Mouse (Mus musculus) frontal cortex, postnatal 14 days (tissue): ENCODE measurements around the gene Zbtb8b.
A peak's percentile ranks its signal among the peaks of the same experiment; 100 is the strongest.
"Not testable (repeated sequence)": the region's sequence is repeated elsewhere in the genome, so short reads cannot be mapped to it uniquely, and the experiment has no call there.

Experiments used
- DNase-seq, 2 experiments: peaks; one replicate each; pipeline ENCODE4 v3.0.0; 2022; ENCODE audit warnings: low spot score in 2 of 2

Zbtb8b gene

DNA sequence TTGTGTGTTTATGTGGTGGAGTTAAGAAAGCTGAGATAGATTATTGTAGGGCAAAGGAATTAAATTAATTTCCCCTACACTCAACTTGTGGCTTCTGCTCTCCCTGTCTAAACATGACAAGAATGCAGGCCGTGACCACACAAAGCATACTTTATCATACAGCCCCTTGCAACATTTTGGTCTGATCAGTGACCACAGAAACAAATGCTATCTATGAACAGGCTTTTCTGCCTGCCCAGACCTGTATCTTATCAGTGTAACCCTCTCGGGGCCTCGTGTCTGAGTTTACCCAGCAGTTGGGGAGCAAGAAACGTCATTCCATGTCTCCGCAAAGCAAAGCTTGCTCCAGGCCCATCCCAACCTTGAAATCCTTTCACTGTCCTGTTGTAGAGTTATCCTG, 24.2 kb downstream of the Zbtb8b start:
- no peak for DNase-seq

DNA sequence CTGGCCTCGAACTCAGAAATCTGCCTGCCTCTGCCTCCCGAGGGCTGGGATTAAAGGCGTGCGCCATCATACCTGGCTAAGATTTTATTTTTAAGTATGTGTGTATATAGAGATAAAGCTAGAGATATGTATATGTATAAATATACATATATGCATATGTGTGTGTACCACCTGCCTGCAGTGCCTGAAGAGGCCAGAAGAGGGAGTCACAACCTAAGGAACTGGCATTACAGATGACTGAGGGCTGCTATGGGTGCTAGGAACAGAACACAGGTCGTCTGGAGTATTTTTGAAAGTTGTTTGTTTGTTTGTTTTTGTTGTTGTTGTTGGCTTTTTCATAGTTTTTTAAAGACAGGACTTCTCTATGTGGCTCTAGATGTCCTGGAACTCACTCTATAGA, 24.8 kb downstream of the Zbtb8b start:
- no peak for DNase-seq

DNA sequence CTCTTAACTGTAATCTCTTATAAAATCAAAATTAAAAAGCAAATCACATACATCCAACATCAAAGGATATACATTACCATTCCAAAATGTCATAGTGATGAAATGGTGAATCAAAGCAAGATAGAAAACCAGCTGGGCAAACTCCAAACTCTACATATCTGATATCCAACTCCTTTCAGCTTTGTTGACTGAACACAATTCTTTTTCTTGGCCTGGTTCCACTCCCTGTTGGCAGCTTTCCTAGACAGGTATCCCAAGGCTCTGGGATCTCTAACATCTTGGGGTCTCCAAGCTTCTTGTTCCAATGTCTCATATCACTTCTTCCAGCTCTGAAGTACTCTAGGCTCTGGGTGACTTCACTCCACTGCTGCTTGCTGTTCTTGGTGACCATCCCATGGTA, 29.7 kb downstream of the Zbtb8b start:
- DNase-seq, result no peak

DNA sequence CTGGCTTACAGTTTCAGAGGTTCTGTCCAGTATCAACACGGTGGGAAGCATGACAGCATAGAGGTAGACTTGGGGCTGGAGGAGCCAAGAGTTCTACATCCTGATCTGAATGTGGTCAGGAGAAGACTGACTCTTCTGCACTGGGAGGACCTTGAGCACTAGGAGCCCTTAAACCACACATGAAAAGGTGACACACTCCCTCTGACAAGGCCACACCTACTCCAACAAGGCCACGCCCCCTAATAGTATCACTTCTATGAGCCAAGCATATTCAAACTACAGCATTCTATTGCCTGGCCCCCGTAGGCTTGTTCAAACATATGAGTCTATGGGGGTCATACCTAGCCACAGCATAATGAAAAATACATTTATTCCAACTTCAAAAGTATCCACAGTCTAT, 30.1 kb downstream of the Zbtb8b start:
- not testable (repeated sequence) for DNase-seq

DNA sequence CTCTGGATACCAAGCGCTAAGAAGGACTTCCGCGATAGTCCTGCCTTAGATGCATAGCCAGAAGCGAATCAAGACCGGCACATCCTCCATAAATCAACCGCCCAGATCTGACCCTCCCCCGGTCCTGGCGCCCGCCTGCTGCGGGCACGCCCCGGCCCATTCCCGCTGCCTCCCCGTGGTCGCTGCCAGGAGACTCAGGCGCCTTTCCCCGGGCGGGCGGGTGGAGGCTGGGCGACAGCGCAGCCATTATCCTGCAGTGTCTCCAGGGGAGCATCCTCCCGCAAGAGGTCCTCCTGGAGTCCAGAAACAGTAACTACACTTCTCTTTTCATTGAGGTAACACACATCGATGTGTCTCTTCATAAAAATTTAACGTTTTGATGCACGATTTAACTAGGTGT, 34.2 kb downstream of the Zbtb8b start:
- DNase-seq, result peak; percentile 5 to 7

DNA sequence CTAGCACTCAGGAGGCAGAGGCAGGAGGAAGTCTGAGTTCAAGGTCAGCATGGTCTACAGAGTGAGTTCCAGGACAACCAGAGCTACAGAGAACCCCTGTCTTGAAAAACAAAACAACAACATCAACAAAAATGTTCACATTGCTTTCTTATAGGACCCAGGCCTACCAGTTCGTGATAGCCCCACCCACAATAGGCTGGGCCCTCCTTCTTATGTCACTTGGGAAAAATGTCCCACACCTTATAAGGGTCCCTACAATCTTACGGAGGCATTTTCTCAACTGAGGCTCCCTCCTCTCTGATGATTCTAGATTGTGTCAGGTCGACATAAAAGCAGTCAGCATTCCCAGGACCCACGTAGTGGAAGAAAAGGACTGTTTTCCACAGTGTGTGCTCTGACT, 40.8 kb downstream of the Zbtb8b start:
- DNase-seq, result no peak

DNA sequence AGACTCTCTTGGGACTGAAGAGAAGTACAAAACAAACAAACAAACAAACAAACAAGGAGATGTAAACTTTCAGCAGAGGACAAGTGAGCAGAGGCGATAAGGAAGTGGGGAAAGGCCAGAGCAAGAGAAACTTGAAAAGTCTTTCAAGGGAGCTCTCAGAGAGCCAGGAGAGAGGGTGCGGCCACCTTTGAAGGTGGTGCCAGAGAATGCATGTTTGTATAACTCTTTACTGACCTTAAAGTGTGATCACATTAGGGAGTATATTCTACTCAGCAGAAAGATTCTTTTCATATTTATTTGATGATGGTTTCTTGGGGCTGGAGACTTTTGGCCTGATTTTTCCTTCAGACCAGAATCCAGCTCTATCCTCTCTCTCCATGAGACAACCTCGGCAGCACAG, 43.7 kb downstream of the Zbtb8b start:
- no peak for DNase-seq

DNA sequence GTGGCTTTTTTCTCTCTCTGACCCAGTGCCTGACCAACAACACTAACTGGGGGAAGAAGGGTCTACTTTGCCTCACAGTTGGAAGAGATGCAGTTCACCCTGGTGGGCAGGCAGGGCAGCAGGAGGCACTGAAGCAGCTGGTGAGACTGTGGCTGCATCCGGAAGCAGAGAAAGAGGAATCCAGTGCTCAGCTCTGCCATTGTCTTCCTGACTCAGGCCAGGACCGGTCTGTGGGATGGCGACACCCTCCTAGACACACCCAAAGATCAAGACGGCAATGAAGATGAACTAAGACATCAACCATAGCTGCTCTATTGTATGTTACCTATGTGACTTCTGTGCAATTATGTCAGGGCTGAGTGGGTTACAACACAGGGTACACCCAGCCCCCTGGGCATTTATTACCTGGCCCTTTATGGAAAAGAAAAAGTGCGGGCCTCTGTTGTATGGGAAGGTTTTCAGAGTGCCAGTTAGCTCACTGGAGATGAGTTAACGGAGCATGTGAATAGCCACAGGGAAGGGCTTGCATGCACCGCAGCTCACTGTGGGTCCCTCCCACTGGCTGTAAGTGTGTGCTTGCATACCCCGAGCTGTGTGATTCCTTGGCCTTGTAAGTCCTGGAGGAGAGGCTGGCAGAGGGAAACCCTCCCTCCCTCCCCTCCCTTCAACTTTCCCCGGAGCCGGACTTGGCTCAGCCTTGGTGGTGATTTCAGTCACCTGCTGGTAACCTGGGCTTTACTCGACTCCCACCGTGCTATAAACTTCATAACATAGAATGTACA, 46.4 kb downstream of the Zbtb8b start:
- no peak for DNase-seq

DNA sequence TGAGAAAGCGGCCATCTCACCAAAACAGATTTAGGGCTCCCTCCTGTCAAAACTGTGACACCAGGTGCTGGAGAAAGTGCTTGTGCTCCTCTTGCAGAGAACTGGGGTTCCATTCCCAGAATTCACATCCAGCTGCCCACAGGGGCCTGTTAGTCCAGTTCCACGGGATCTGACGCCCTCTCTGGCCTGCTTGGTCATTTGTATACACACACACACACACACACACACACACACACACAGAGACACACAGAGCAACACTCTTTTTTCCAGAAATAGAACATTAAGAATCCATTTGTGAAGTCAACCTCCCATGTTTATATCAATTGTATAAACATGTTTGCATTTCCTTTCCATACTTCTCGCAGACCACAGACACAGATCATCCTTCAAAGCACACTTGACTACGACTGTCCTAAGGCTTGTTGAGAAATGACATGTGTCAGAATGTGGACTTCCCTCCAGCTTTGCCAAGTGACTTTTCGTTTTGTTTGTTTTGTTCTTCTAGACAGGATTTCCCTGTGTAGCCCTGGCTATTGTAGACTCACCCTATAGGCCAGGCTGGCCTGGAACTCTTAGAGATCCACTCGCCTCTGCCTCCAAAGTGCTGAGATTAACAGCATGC, 49.6 kb downstream of the Zbtb8b start:
- no peak for DNase-seq

DNA sequence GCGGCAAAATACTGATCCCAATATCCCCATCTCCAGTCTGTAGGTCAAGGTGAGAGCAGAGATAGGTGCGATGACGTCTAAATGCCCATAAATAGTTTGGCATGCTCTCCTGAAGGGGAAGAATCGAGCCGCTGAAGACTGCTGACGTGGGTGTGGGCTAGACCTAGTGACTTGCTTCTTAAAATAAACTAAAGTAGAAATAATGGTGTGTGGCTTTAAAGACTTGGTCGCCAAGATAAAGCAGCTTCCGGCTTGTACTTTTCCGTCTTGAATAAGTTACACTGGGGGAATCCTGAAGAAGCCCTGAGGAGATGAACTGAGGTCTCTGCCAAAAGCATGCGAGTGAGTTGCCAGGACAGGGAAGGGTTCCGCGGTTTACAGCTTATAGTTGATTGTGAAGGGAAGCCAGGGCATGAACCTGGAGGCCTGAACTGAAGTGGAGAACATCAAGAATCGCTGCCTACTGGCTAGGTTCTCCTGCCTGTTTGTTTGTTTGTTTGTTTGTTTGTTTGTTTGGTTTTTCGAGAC, 50.4 kb downstream of the Zbtb8b start:
- DNase-seq, result no peak

DNA sequence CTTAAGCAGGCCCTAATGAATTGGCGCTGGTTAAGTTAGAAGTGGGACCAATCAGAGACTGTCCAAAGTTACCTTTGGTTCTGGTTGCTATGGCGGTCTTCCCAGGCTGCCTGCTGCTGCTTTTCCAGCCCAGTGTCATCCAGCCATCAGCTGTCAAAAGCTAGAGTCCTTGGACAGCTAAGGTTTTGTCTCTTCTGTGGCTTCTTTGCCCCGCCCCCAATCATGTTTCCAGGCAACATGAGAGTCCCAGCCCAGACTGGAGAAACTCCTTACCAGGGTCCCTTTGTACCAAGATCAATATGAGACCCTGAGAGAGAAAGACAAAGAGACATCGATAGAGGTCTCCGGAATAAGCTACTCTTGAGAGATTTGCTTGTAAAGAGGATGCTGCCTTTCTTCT, 52.2 kb downstream of the Zbtb8b start:
- DNase-seq, result no peak

DNA sequence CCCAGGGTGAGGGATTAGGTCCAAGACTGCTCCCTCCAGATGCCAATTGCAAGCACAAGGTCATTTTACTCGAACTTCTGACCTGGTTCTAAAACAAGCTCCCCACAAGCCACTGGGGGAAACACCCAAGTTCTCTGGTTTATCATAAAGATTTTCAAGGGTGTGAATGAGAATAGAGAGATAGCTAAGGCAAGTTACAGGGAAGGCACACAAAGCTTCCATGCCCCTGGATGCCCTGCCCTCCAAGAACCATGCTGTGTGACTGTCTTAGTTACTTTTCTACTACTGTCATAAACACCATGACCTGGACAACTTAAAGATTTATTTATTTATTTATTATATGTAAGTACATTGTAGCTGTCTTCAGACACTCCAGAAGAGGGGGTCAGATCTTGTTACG, 53.7 kb downstream of the Zbtb8b start:
- no peak for DNase-seq

DNA sequence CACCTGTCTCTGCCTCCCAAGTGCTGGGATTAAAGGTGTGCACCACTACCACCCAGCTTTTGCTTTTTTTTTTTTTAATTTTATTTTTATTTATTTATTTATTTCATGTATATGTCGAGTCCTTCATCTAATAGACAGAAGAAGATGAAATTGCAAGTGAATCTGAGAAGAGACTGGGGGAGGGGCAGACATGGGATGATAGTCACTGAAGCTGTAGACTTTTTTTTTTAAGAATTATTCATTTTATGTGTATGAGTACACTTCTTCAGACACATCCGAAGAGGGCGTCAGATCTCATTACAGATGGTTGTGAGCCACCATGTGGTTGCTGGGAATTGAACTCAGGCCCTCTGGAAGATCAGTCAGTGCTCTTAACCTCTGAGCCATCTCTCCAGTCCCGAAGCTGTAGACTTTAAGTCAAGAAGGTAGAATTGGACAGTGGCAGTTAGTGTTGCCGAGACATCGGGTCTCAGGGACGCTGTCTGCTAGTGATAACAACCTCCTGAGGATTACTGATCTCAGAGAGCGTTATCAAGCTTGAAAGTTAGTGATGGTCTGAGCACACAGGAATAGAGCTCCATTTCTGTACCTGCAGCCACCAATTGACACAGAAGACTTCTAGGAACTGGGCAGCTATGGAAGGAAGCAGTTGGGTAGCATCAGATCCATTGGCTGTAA, 54.2 kb downstream of the Zbtb8b start:
- no peak for DNase-seq

DNA sequence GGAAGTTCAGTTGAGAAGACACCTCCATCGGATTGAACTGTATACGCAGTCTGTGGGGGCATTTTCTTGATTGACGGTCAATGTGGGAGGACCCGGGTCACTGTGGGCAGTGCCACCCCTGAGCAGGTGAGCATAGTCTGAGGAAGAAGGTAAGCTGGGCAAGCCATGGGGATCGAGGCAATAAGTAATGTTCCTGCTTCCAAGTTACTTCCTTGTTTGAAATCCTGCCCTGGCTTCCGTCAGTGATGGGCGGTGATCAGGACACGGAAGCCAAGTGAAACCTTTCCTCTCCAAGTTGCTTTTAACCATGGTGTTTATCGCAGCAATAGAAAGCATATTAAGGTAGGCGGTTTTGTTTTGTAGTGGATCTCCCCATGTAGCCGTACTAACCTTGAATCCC, 55.0 kb downstream of the Zbtb8b start:
- DNase-seq, result no peak

DNA sequence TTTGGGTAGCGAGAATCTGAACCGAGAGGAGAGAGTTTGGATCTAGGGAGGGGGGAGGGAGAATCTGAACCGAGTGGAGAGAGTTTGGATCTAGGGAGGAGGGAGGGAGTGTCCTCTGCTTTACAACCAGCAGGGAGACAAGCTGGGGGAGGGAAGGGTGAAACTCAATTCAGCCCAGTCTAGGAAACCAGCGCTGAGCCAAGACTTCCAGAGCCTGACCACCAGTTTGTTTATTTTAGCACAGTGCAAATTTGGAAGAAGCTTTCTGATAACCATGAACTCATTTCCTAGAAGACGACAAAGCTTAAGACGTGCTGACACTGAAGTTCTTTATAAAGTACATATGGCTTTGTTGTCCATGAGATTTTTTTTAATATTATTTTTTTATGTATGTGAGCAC, 56.2 kb downstream of the Zbtb8b start:
- no peak for DNase-seq

DNA sequence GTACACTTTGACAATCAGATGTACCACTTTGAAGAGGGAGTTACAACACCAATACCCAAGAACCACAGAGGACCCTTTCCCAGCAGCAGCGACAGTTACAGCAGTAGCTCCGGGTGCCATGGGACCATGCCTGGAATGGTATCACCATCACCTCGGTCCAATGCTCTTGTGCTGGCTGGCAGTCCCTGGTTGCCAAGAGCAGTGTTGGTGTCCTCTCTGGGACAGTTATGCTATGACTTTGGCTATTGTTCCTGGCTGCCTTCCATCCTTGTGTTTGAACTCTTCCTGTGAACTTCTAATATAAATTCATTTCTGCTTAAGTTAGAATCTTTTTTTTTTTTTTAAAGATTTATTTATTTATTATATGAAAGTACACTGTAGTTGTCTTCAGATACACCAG, 57.1 kb downstream of the Zbtb8b start:
- DNase-seq, result no peak

DNA sequence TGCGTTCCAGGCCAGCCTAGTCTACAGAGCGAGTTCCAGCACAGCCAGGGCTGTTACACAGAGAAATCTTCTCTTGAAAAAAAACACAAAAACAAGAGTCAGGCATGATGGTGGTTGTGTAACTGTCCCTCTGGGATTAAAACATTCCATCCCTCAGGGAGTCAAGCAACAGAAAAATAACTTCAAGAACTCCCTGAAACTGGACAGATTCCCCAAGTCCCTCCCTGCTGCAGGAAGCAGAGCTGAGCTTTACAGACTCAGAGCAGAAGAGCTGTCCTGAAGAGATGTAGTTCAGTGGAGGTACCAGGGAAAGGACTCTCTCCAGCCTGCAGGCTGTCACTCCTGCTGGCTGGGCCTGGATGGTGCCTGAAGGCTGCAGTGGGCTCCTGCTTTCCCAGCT, 58.2 kb downstream of the Zbtb8b start:
- no peak for DNase-seq

DNA sequence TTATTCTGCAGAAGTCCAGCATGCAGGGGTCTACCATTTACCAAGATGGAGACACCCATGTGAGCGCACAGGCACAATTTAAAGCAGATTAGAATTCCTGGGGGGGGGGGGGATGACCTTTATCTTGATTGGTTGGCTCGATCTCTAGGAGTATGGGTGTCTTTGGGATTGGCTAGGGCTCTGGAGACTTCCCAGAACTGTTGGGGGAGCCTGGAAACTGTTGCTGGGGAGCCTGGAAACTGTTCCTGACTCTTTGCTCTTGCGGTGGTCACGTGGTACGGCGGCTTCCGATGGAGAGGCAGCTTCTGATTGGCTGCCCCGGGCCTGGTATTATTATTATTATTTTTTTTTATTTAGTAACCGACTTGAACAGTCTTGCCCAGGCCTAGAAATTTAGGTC, 58.6 kb downstream of the Zbtb8b start:
- no peak for DNase-seq

DNA sequence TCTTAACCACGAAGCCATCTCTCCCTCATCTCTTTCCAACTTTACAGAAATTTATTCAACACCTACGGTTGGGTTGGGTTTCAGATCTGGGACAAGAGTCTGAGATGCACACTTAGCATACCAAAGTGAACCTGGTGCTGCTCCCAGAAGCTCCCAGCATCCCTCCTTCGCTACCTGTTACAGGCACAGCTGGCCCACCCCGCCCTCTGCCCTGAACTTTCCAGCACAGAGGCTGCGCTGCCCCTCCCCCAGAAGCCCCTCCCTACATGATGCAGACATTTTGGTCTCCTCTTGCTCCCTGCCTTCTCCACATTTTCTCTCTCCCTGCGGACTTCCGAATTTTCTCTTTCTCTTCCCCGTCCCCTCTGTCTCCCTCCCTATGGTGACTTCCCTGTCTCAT, 59.5 kb downstream of the Zbtb8b start:
- DNase-seq, result no peak

DNA sequence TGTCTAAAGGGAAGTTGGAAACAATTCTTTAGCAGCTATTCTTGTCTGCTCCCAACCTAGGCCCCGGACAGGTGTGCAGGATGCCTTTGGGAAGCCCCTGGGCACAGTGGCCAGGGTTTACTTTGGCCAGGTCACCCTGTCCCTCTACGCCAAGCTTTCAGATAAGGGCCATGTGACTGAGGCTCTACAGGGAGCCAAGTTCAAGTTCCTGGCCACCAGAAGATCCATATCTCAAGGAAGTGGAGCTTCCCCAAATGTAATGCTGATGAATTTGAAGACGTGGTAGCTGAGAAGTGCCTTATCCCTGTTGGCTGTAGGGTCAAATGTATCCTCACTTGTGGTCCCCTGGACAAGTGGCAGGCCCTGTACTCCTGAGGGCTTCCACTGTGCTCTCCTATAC, 60.8 kb downstream of the Zbtb8b start:
- DNase-seq, result no peak

DNA sequence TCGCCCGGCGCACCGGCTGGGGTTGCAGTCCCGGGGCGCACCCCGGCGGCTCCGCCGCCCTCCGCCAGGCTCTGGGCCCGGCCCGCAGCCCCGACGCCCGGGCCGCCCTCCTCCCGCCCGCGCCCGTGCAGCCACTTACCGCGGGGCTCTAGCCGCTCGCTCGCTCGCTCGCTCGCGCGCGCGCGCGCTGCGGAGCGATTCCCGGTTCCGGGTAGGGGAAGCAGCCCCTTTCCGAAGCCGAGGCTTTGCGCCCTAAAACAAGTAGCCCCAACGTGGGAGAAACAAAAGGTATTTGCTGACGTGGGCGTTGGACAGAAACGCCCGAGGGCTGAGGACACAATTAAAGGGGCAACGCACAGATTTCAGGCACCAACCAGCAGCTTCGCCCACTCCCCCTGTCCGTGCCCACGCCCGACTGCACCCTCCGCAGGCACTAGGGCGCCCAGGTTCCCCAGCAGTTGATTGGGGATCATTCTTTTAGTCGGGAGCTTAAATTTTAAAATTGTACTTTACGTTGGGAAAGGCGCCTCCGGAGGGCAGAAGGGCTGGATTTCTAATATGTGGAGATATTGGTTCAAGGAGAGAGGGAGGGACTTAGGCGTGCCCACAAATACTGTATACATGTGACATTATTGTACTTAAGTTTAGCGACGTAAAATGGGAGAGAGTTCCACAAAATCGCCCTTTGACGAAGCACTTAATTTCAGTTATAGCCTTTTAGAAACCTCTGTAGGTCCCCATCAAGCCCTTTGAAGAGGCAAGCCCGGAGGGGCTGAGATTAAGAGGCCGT, 62.9 kb downstream of the Zbtb8b start, which contains the start of gene Zbtb8a:
Gene Zbtb8a, minus strand, starts transcription at position 516 of the 790 bp plus-strand sequence.
- peak; percentile 11 to 37 for DNase-seq

DNA sequence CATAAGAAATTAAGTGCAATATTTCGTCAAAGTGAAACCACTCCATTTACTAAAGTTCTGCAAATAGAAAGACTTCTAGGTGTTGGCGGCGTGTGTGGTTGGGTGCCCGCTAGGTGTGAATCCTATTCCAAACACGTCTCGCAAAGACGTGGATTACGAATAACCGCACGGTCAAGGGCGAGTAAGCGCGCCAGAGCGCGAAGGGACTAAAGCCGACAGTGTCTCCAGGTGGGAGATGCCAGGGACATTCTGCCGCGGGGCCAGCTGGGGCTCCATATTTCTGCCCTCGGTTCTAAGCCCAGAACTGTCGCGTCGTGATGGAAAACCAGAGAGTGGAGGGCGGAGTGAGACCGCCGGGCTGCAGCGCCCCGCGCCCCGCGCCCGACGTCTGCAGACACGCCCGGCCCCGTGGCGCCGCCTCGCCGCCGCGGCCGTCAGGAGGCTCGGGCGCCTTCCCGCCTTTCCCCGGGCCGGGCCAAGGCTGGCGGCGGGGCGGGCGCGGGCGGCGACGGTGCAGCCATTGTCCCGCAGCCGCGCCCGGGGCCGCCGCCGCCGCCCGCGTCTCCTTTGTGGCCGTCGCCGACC, 63.6 kb downstream of the Zbtb8b start:
- peak; percentile 10 to 19 for DNase-seq
